Mouse (Mus musculus) heart, embryonic 14.5 days (tissue): ENCODE results near the gene Gm8165. TPM values are rescaled to one million over a fixed set of nuclear protein-coding genes. Genes with fewer than 3 reads are reported as not detected.
"Not testable (repeated sequence)": the region's sequence is repeated elsewhere in the genome, so short reads cannot be mapped to it uniquely, and the experiment has no call there.

Experiments
- ATAC-seq: fragments of 200-750 bp; cut with Nextera tagmentation; 2 replicates; pipeline ENCODE4 v1.8.0; 2017; ENCODE audit warnings: low read depth, moderate TSS enrichment; ENCODE audit not compliant: insufficient number of reproducible peaks, insufficient read depth, low FRiP score
- H3K27ac ChIP-seq, 2 experiments: fragments of 200-500 bp in 1 of 2; fragments of 300-500 bp in 1 of 2; sonication (generic) in 1 of 2; replicated peaks in 1 of 2; 2 replicates each; pipeline ENCODE4 v1.5.1; 2012 to 2014; ENCODE audit warnings: low read depth in 2 of 2, low read length in 2 of 2, control low read depth in 1 of 2, mild to moderate bottlenecking in 1 of 2, mixed read lengths in 1 of 2; ENCODE audit not compliant: control insufficient read depth in 1 of 2, insufficient read depth in 1 of 2
- H3K27me3 ChIP-seq: fragments of 300-500 bp; sonication (generic); 2 replicates; pipeline ENCODE4 v1.6.1; 2014; ENCODE audit warnings: mild to moderate bottlenecking, low read length, control low read depth; ENCODE audit not compliant: control insufficient read depth, insufficient read depth
- H3K36me3 ChIP-seq: fragments of 300-500 bp; sonication (generic); 2 replicates; pipeline ENCODE4 v1.6.1; 2014; ENCODE audit warnings: mild to moderate bottlenecking, control low read depth, low read length, mixed read lengths; ENCODE audit not compliant: control insufficient read depth, insufficient read depth
- H3K4me1 ChIP-seq, 2 experiments: fragments of 200-500 bp in 1 of 2; fragments of 300-500 bp in 1 of 2; sonication (generic) in 1 of 2; 2 replicates each; pipeline ENCODE4 v1.6.1; 2012 to 2014; ENCODE audit warnings: low read length in 2 of 2, control low read depth in 1 of 2, mixed read lengths in 1 of 2; ENCODE audit not compliant: control insufficient read depth in 2 of 2, insufficient read depth in 2 of 2
- H3K4me2 ChIP-seq: fragments of 300-500 bp; sonication (generic); 2 replicates; pipeline ENCODE4 v1.6.1; 2014; ENCODE audit warnings: mild to moderate bottlenecking, low read length
- H3K4me3 ChIP-seq, 2 experiments: fragments of 200-500 bp in 1 of 2; fragments of 300-500 bp in 1 of 2; sonication (generic) in 1 of 2; 2 replicates each; pipeline ENCODE4 v1.5.1; 2012 to 2014; ENCODE audit warnings: low read length in 2 of 2, mild to moderate bottlenecking in 2 of 2, control low read depth in 1 of 2, low read depth in 1 of 2, moderate library complexity in 1 of 2; ENCODE audit not compliant: control insufficient read depth in 1 of 2, insufficient read depth in 1 of 2
- H3K9ac ChIP-seq: fragments of 300-500 bp; sonication (generic); 2 replicates; pipeline ENCODE4 v1.6.1; 2014; ENCODE audit warnings: mild to moderate bottlenecking, low read length
- H3K9me3 ChIP-seq: fragments of 300-500 bp; sonication (generic); 2 replicates; pipeline ENCODE4 v1.6.1; 2016; ENCODE audit warnings: low read length, control low read depth; ENCODE audit not compliant: control insufficient read depth
- WGBS: fragments of 180-500 bp; shearing (Covaris S2); extraction: QIAGEN DNeasy Blood & Tissue Kit; methylation state at CpG from one replicate; pipeline ENCODE4 v1.1.7; 2014; 5-methylcytosine and 5-hydroxymethylcytosine counted together
- polyA plus RNA-seq: library from polyadenylated mRNA; unstranded; fragments of >200 nt; fragmentation: Nextera tagmentation; extraction: Ambion mirVana; gene quantifications from 2 replicates; pipeline ENCODE4 v1.2.1, GENCODE M21; 2014

The Gm8165 gene
- not detected in 2 replicates for polyA plus RNA-seq

DNA sequence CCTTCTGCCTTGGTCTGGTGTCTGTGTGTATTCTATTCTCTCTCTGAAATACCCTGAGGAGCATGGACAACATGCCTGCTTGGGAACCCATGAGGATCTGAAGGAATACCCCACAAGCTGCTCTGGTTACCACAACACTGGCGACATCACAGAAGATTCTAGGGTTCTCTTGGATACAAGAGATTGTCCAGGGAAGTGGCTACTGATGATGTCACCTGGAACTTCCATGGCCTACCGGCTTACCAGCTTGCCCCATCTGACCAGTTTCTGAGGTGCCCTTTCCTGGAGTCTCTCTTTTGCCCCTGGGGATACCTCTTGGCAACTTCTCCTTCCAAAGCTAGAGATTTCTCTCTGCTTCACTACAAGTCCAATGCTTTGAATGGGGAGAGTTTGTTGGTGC lies at the start of gene Gm8165:
Gene Gm8165, minus strand, starts transcription at position 101 of the 400 bp plus-strand sequence.
- not testable (repeated sequence) for H3K4me3 ChIP-seq, H3K27me3 ChIP-seq, H3K27ac ChIP-seq, ATAC-seq, H3K36me3 ChIP-seq, H3K4me1 ChIP-seq, H3K9me3 ChIP-seq, H3K4me2 ChIP-seq, H3K9ac ChIP-seq
- WGBS, result no CpG with 5 or more reads among the region's 2 CpGs

GRCm38 (mm10) chr14:43697621-43698020 lies 20.6 kb upstream of the Gm8165 start, which contains the start of gene Gm7324:
Gene Gm7324 (plus strand): TSS chr14:43697828.
- H3K36me3 ChIP-seq, ATAC-seq, H3K9me3 ChIP-seq, H3K27ac ChIP-seq, H3K4me2 ChIP-seq, H3K4me3 ChIP-seq, H3K9ac ChIP-seq, H3K4me1 ChIP-seq, H3K27me3 ChIP-seq: not testable (repeated sequence)
- 66% methylated on average over 4 of the region's 4 CpGs for WGBS

Other genes starting within 250 kb of the Gm8165 start
- not detected in 2 replicates for gene Gm5799, start 133.6 kb downstream of the Gm8165 start, polyA plus RNA-seq
- not detected in 2 replicates for gene Gm17654, start 98.1 kb downstream of the Gm8165 start, polyA plus RNA-seq
- gene Gm10375, start 69.2 kb downstream of the Gm8165 start, polyA plus RNA-seq, result not detected in 2 replicates
- 0.88 and 1.1 TPM in 2 replicates for gene Gm7324, start 20.6 kb upstream of the Gm8165 start, polyA plus RNA-seq
- gene Gm16506, start 50.3 kb upstream of the Gm8165 start, polyA plus RNA-seq, result not detected in 2 replicates
- gene Gm6526, start 70.7 kb upstream of the Gm8165 start, polyA plus RNA-seq, result not detected in 2 replicates
- not detected in 2 replicates for gene Gm8180, start 107.5 kb upstream of the Gm8165 start, polyA plus RNA-seq
- not detected in 2 replicates for gene Ear1, start 198.3 kb upstream of the Gm8165 start, polyA plus RNA-seq
- gene Ear10, start 246.4 kb upstream of the Gm8165 start, polyA plus RNA-seq, result not detected in 2 replicates
- gene Gm8113, start 248.2 kb upstream of the Gm8165 start, polyA plus RNA-seq, result 37.9 and 39.2 TPM in 2 replicates